Mouse (Mus musculus): ENCODE measurements around the gene Rasal2. TPM values are rescaled to one million over a fixed set of nuclear protein-coding genes. Genes with fewer than 3 reads are reported as not detected.

Gene Rasal2
- total and polyA plus RNA-seq, 3 experiments, result 1.5 to 3.2 TPM; not detected in 1

DNA sequence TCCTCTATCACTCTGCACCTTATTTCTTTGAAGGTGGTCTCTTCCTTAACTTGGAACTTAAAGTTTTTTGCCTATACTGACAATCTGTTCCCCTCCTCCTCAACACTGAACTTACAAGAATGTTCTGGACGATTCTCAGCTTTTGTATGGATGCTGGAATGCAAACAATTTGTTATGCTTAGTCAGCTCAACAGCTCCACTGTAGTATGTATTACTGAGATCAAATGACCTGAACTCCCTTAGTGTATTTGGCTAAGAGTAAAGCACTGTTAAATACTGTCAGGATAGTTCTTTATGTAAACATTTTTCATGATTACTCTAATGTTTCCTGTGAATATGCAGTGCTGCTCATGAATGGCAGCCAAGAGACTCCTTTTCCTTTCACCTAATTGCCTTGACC, 203.6 kb downstream of the Rasal2 start:
- Histone ChIP-seq H3K9me3 (replicated peaks; ENCODE audit: insufficient read depth, low read length) (no peaks in the 10 kb centered on the region), H3K36me3 (ENCODE audit: control insufficient read depth in 1 of 2, insufficient read depth in 2 of 2, low read length in 2 of 2) (no peaks in the 10 kb centered on the region), H3K4me3 (ENCODE audit: control insufficient read depth in 1 of 2, insufficient read depth in 1 of 2, low read depth in 2 of 2, low read length in 2 of 2) (no peak overlapping the region), H3K9ac (ENCODE audit: control insufficient read depth, low read depth, low read length, poor library complexity, severe bottlenecking) (no peak overlapping the region), H3K27ac (ENCODE audit: control insufficient read depth, low read depth, low read length) (no peak overlapping the region), H3K79me2 (ENCODE audit: control insufficient read depth, insufficient read depth, low read length, poor library complexity) (no peaks in the 10 kb centered on the region), H3K4me1 (ENCODE audit: control insufficient read depth in 1 of 2, insufficient read depth in 2 of 2, low read length in 2 of 2) (no peaks in the 10 kb centered on the region), H3K27me3 (ENCODE audit: control insufficient read depth in 1 of 2, insufficient read depth in 2 of 2, low read length in 2 of 2) (no peaks in the 10 kb centered on the region)
- no peak for TF ChIP-seq TBP (IDR thresholded peaks at IDR 0.05; ENCODE audit: low read depth, low read length)
- no peak for TF ChIP-seq KAT2A (conservative IDR thresholded peaks at IDR 0.05; ENCODE audit: low read depth, low read length)
- no peak for TF ChIP-seq USF1 (IDR thresholded peaks at IDR 0.05; ENCODE audit: low read depth, low read length)
- TF ChIP-seq RCOR1 (IDR thresholded peaks at IDR 0.05; ENCODE audit: low read depth, low read length), result no peak
- TF ChIP-seq MYB (IDR thresholded peaks at IDR 0.05; ENCODE audit: low read depth, low read length), result no peak
- no peak for TF ChIP-seq POLR2A (IDR thresholded peaks at IDR 0.05; ENCODE audit: control insufficient read depth in 1 of 2, insufficient read depth in 1 of 2, low read depth in 1 of 2, low read length in 2 of 2, poor library complexity in 1 of 2)
- TF ChIP-seq E2F4 (IDR thresholded peaks at IDR 0.05; ENCODE audit: borderline replicate concordance, low read depth, low read length), result no peak
- no peak for TF ChIP-seq ZC3H11A (IDR thresholded peaks at IDR 0.05; ENCODE audit: low read depth, low read length)
- no peak for TF ChIP-seq NRF1 (IDR thresholded peaks at IDR 0.05; ENCODE audit: insufficient read depth, low read depth, low read length, poor library complexity, severe bottlenecking)
- TF ChIP-seq POLR2AphosphoS2 (IDR thresholded peaks at IDR 0.05; ENCODE audit: low read length), result no peak
- TF ChIP-seq MAX (IDR thresholded peaks at IDR 0.05; ENCODE audit: low read length), result no peak
- no peak for TF ChIP-seq ELF1 (IDR thresholded peaks at IDR 0.05; ENCODE audit: low read depth, low read length)
- no peak for TF ChIP-seq MAZ (IDR thresholded peaks at IDR 0.05; ENCODE audit: low read depth, low read length)
- no peak for TF ChIP-seq NELFE (IDR thresholded peaks at IDR 0.05; ENCODE audit: low read depth, low read length)
- TF ChIP-seq TCF12 (IDR thresholded peaks at IDR 0.05; ENCODE audit: low read depth, low read length), result no peak
- no peak for TF ChIP-seq GABPA (IDR thresholded peaks at IDR 0.05; ENCODE audit: low read depth, low read length)
- no peak for TF ChIP-seq MEF2A (IDR thresholded peaks at IDR 0.05; ENCODE audit: extremely low read depth, insufficient replicate concordance, low read depth, low read length, poor library complexity, severe bottlenecking)
- no peak for DNase-seq (ENCODE audit: low read depth, low spot score)

DNA sequence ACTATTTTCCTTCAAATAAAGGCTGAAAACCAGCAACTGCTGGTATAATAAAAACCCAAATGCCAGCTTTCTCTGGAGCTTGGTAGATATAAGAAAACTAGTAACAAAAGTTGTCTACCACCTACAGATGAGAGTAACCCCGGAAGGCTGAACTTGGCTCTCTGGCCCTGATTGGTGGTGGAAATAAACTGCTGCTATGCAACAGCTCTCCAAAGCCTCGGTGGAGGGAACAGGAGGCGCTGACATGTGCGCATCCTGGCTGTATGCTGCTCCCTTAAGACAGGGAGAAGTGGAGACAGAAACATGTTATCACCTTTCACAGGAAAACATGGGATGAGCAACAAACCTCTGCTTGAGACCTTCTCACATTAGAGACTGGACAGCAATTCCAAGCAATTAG, 206.7 kb downstream of the Rasal2 start:
- no peak overlapping the region for H3K4me3 ChIP-seq (ENCODE audit: control insufficient read depth in 1 of 2, insufficient read depth in 1 of 2, low read depth in 2 of 2, low read length in 2 of 2)
- no peak for DNase-seq (ENCODE audit: low read depth, low spot score)
- H3K27me3 ChIP-seq (ENCODE audit: control insufficient read depth in 1 of 2, insufficient read depth in 2 of 2, low read length in 2 of 2), result no peaks in the 10 kb centered on the region
- H3K4me1 ChIP-seq (ENCODE audit: control insufficient read depth in 1 of 2, insufficient read depth in 2 of 2, low read length in 2 of 2), result no peaks in the 10 kb centered on the region
- no peak for TF ChIP-seq TAL1 (IDR thresholded peaks at IDR 0.05; ENCODE audit: low read length)
- no peaks in the 10 kb centered on the region for H3K79me2 ChIP-seq (ENCODE audit: control insufficient read depth, insufficient read depth, low read length, poor library complexity)
- H3K9ac ChIP-seq (ENCODE audit: control insufficient read depth, low read depth, low read length, poor library complexity, severe bottlenecking), result no peak overlapping the region
- H3K36me3 ChIP-seq (ENCODE audit: control insufficient read depth in 1 of 2, insufficient read depth in 2 of 2, low read length in 2 of 2), result no peaks in the 10 kb centered on the region
- H3K9me3 ChIP-seq (replicated peaks; ENCODE audit: insufficient read depth, low read length), result no peaks in the 10 kb centered on the region
- no peak overlapping the region for H3K27ac ChIP-seq (ENCODE audit: control insufficient read depth, low read depth, low read length)

All from MEL (cell line).